Mouse (Mus musculus) macrophage (primary cell): ENCODE measurements at regions not wholly inside any gene's neighbourhood (a gene's known extent, or its start where the extent isn't known, plus 50 kb on each side); places are given as distances from the start of the nearest gene placed in this dataset.

Experiments used
- H3K27ac ChIP-seq: fragments of 350-480 bp; formaldehyde crosslinking; 2 replicates; pipeline ENCODE4 v1.9.0; 2021
- H3K36me3 ChIP-seq: fragments of 350-480 bp; formaldehyde crosslinking; 2 replicates; pipeline ENCODE4 v1.9.0; 2021; ENCODE audit errors: inconsistent target
- H3K4me3 ChIP-seq: fragments of 350-480 bp; formaldehyde crosslinking; 2 replicates; pipeline ENCODE4 v1.9.0; 2021; ENCODE audit errors: inconsistent target
- H3K79me2 ChIP-seq: fragments of 350-480 bp; formaldehyde crosslinking; 2 replicates; pipeline ENCODE4 v1.9.0; 2021; ENCODE audit errors: inconsistent target
- WGBS: methylation state at CpG from one replicate; pipeline ENCODE4 v1.1.7; 2026; ENCODE audit warnings: inconsistent platforms; ENCODE audit not compliant: missing documents; 5-methylcytosine and 5-hydroxymethylcytosine counted together

- 100% methylated on average over 3 of the region's 3 CpGs for WGBS
- H3K79me2 ChIP-seq = no peaks in the 10 kb centered on the region
Measured at GRCm38 (mm10) chr3:149526509-149526908, 536.2 kb upstream of the Adgrl2 start.

GRCm38 (mm10) chr3:149519575-149519929 lies 529.2 kb upstream of the Adgrl2 start:
- H3K36me3 ChIP-seq = no peaks in the 10 kb centered on the region
- WGBS = 38% methylated on average over 15 of the region's 15 CpGs

More at GRCm38 (mm10) chr3:149526509-149526908, 536.2 kb upstream of the Adgrl2 start:
- Histone ChIP-seq H3K27ac (no peak overlapping the region), H3K36me3 (no peaks in the 10 kb centered on the region), H3K4me3 (no peak overlapping the region)

GRCm38 (mm10) chr3:149518928-149519574 lies 528.7 kb upstream of the Adgrl2 start:
- Histone ChIP-seq H3K79me2 (no peaks in the 10 kb centered on the region), H3K4me3 (no peak overlapping the region), H3K27ac (no peak overlapping the region), H3K36me3 (no peaks in the 10 kb centered on the region)
- WGBS = 7% methylated on average over 27 of the region's 27 CpGs

More at GRCm38 (mm10) chr3:149519575-149519929, 529.2 kb upstream of the Adgrl2 start:
- H3K79me2 ChIP-seq = no peaks in the 10 kb centered on the region
- no peak overlapping the region for H3K27ac ChIP-seq
- no peak overlapping the region for H3K4me3 ChIP-seq

GRCm38 (mm10) chr3:149517537-149517936 lies 527.2 kb upstream of the Adgrl2 start:
- Histone ChIP-seq H3K27ac (no peak overlapping the region), H3K36me3 (no peaks in the 10 kb centered on the region), H3K79me2 (no peaks in the 10 kb centered on the region), H3K4me3 (no peak overlapping the region)
- WGBS = 97% methylated on average over 11 of the region's 11 CpGs

GRCm38 (mm10) chr3:149509178-149509577 lies 518.8 kb upstream of the Adgrl2 start:
- Histone ChIP-seq H3K4me3 (no peak overlapping the region), H3K27ac (no peak overlapping the region), H3K79me2 (no peaks in the 10 kb centered on the region), H3K36me3 (no peaks in the 10 kb centered on the region)
- WGBS = 92% methylated on average over 6 of the region's 6 CpGs

GRCm38 (mm10) chr3:149508671-149509070 lies 518.3 kb upstream of the Adgrl2 start:
- Histone ChIP-seq H3K27ac (no peak overlapping the region), H3K4me3 (no peak overlapping the region), H3K79me2 (no peaks in the 10 kb centered on the region), H3K36me3 (no peaks in the 10 kb centered on the region)
- 96% methylated on average over 10 of the region's 10 CpGs for WGBS

- Histone ChIP-seq H3K4me3 (no peak overlapping the region), H3K79me2 (no peaks in the 10 kb centered on the region), H3K36me3 (no peaks in the 10 kb centered on the region), H3K27ac (no peak overlapping the region)
- WGBS = 82% methylated on average over 9 of the region's 9 CpGs
Measured at GRCm38 (mm10) chr3:149505692-149506091, 515.3 kb upstream of the Adgrl2 start.

GRCm38 (mm10) chr3:149503992-149504391 lies 513.6 kb upstream of the Adgrl2 start:
- WGBS = 94% methylated on average over 2 of the region's 2 CpGs
- Histone ChIP-seq H3K27ac (no peak overlapping the region), H3K36me3 (no peaks in the 10 kb centered on the region), H3K79me2 (no peaks in the 10 kb centered on the region), H3K4me3 (no peak overlapping the region)

GRCm38 (mm10) chr3:149500130-149500529 lies 509.8 kb upstream of the Adgrl2 start:
- no peaks in the 10 kb centered on the region for H3K79me2 ChIP-seq
- H3K4me3 ChIP-seq = no peak overlapping the region
- no peak overlapping the region for H3K27ac ChIP-seq
- H3K36me3 ChIP-seq = no peaks in the 10 kb centered on the region
- WGBS = 73% methylated on average over 3 of the region's 3 CpGs

- Histone ChIP-seq H3K27ac (no peak overlapping the region), H3K4me3 (no peak overlapping the region), H3K79me2 (no peaks in the 10 kb centered on the region), H3K36me3 (no peaks in the 10 kb centered on the region)
- 7% methylated on average over 1 of the region's 1 CpGs for WGBS
Measured at GRCm38 (mm10) chr3:149498765-149499164, 508.4 kb upstream of the Adgrl2 start.

GRCm38 (mm10) chr3:149496829-149497471 lies 506.6 kb upstream of the Adgrl2 start:
- Histone ChIP-seq H3K4me3 (no peak overlapping the region), H3K27ac (no peak overlapping the region), H3K79me2 (no peaks in the 10 kb centered on the region), H3K36me3 (no peaks in the 10 kb centered on the region)
- 50% methylated on average over 10 of the region's 10 CpGs for WGBS

GRCm38 (mm10) chr3:149496122-149496521 lies 505.8 kb upstream of the Adgrl2 start:
- H3K79me2 ChIP-seq = no peaks in the 10 kb centered on the region
- no peaks in the 10 kb centered on the region for H3K36me3 ChIP-seq
- 92% methylated on average over 2 of the region's 2 CpGs for WGBS
- no peak overlapping the region for H3K4me3 ChIP-seq
- no peak overlapping the region for H3K27ac ChIP-seq

GRCm38 (mm10) chr3:149488147-149488546 lies 497.8 kb upstream of the Adgrl2 start:
- Histone ChIP-seq H3K36me3 (no peaks in the 10 kb centered on the region), H3K4me3 (no peak overlapping the region), H3K79me2 (no peaks in the 10 kb centered on the region), H3K27ac (no peak overlapping the region)
- 98% methylated on average over 4 of the region's 4 CpGs for WGBS

- no peaks in the 10 kb centered on the region for H3K36me3 ChIP-seq
- WGBS = 48% methylated on average over 4 of the region's 4 CpGs
- no peak overlapping the region for H3K27ac ChIP-seq
- no peaks in the 10 kb centered on the region for H3K79me2 ChIP-seq
- H3K4me3 ChIP-seq = no peak overlapping the region
Measured at GRCm38 (mm10) chr3:149485406-149485805, 495.1 kb upstream of the Adgrl2 start.

GRCm38 (mm10) chr3:149484319-149484718 lies 494.0 kb upstream of the Adgrl2 start:
- Histone ChIP-seq H3K79me2 (no peaks in the 10 kb centered on the region), H3K4me3 (no peak overlapping the region), H3K27ac (no peak overlapping the region), H3K36me3 (no peaks in the 10 kb centered on the region)
- WGBS = 96% methylated on average over 2 of the region's 2 CpGs
